Mouse (Mus musculus): ENCODE results near the gene Dus1l.

- TF ChIP-seq CTCF (IDR thresholded peaks at IDR 0.05; ENCODE audit: control insufficient read depth, insufficient read depth, insufficient replicate concordance, low read depth, low read length) (no peak), POLR2A (IDR thresholded peaks at IDR 0.05; ENCODE audit: control insufficient read depth, low read depth, low read length) (no peak)
Measured at GRCm38 (mm10) chr11:120804274-120804673, 8.1 kb upstream of the Dus1l start.
